Mouse (Mus musculus): ENCODE measurements around the gene Zcchc17. TPM values are rescaled to one million over a fixed set of nuclear protein-coding genes. Genes with fewer than 3 reads are reported as not detected.

The Zcchc17 gene
- polyA plus RNA-seq, 1 experiment from 2014 or later: 73.3 TPM

DNA sequence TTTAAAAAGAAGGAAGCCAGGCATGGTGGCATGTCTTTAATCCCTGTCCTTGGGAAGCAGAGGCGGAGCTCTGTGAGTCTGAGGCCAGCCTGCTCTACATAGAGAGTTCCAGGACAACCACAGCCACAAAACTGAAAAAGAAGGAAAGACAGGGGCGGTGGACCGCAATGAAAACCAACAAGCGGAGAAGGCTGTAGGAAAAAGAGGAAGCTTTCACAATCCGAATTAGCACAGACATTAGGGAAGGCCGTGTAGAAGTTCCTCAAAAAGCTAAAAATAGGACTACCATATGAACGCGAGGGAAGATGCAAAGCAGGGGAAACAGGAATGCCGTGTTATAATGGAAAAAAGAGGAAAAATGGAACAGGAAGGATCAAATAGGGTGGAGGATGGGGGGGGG, 75.9 kb downstream of the Zcchc17 start:
- Histone ChIP-seq H3K4me3 (ENCODE audit: low read depth, low read length) (no peak overlapping the region), H3K4me2 (ENCODE audit: low read depth, low read length) (no peak overlapping the region), H3K27me3 (replicated peaks; ENCODE audit: control insufficient read depth, insufficient read depth, low read length) (no peaks in the 10 kb centered on the region), H3K9ac (ENCODE audit: low read depth, low read length) (no peak overlapping the region), H3K36me3 (ENCODE audit: control insufficient read depth, insufficient read depth, low read length) (no peaks in the 10 kb centered on the region), H3K4me1 (ENCODE audit: control insufficient read depth, insufficient read depth, low read length) (no peaks in the 10 kb centered on the region), H3K9me3 (ENCODE audit: control insufficient read depth, low read length) (no peaks in the 10 kb centered on the region), H3K27ac (replicated peaks; ENCODE audit: low read depth, low read length) (no peak overlapping the region)
- WGBS: 83% methylated on average over 9 of the region's 9 CpGs
- DNase-seq (ENCODE audit: low spot score) (no peak), ATAC-seq (ENCODE audit: low read depth) (no peak)

GRCm38 (mm10) chr4:130282856-130283255, 76.9 kb downstream of the Zcchc17 start:
- no peak overlapping the region for H3K4me2 ChIP-seq (ENCODE audit: low read depth, low read length)
- H3K4me3 ChIP-seq (ENCODE audit: low read depth, low read length): no peak overlapping the region
- H3K36me3 ChIP-seq (ENCODE audit: control insufficient read depth, insufficient read depth, low read length): no peaks in the 10 kb centered on the region
- H3K9ac ChIP-seq (ENCODE audit: low read depth, low read length): no peak overlapping the region
- H3K9me3 ChIP-seq (ENCODE audit: control insufficient read depth, low read length): no peaks in the 10 kb centered on the region
- no peaks in the 10 kb centered on the region for H3K4me1 ChIP-seq (ENCODE audit: control insufficient read depth, insufficient read depth, low read length)
- DNase-seq (ENCODE audit: low spot score) (peak; percentile 65), ATAC-seq (ENCODE audit: low read depth) (0 out of 2 replicates have a peak, but pooled peaks have one; percentile 36)
- H3K27me3 ChIP-seq (replicated peaks; ENCODE audit: control insufficient read depth, insufficient read depth, low read length): no peaks in the 10 kb centered on the region
- no peak overlapping the region for H3K27ac ChIP-seq (replicated peaks; ENCODE audit: low read depth, low read length)
- 58% methylated on average over 5 of the region's 5 CpGs for WGBS

DNA sequence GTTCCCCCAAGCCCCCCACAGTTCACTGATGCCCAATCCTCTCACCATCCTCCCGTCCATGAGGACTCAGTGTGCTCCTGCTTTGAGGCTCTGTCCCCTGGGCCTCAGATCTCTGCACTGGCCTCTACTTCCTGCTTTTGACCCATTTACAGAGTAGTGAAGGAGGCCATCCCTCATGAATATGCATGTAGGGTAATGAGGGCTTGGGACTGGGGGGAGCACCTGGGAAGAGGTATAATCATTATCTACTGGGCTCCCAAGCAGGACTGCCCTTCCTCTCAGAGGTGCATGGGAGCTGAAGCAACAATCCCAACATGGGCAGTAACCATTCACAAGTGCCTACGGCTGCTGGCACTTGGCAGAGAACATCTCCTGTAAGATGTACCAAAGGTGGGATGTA, 80.6 kb downstream of the Zcchc17 start, which contains the start of gene Serinc2:
Serinc2 (minus strand) TSS at position 101 of the 400 bp plus-strand sequence.
- 62% methylated on average over 2 of the region's 2 CpGs for WGBS
- Histone ChIP-seq H3K4me2 (ENCODE audit: low read depth, low read length) (no peak within 1 kb of the TSS), H3K9me3 (ENCODE audit: control insufficient read depth, low read length) (no peaks in the 10 kb centered on the region), H3K4me3 (ENCODE audit: low read depth, low read length) (no peak within 1 kb of the TSS), H3K27me3 (replicated peaks; ENCODE audit: control insufficient read depth, insufficient read depth, low read length) (no peaks in the 10 kb centered on the region), H3K9ac (ENCODE audit: low read depth, low read length) (no peak within 1 kb of the TSS), H3K4me1 (ENCODE audit: control insufficient read depth, insufficient read depth, low read length) (peaks cover 3% of the 10 kb centered on the region; the same call in 1 of the 2 replicates), H3K36me3 (ENCODE audit: control insufficient read depth, insufficient read depth, low read length) (no peaks in the 10 kb centered on the region), H3K27ac (replicated peaks; ENCODE audit: low read depth, low read length) (no peak within 1 kb of the TSS)
- DNase-seq (ENCODE audit: low spot score): no peak
- ATAC-seq (ENCODE audit: low read depth): no peak

- Histone ChIP-seq H3K36me3 (ENCODE audit: control insufficient read depth, insufficient read depth, low read length) (no peaks in the 10 kb centered on the region), H3K4me1 (ENCODE audit: control insufficient read depth, insufficient read depth, low read length) (peaks cover 8% of the 10 kb centered on the region), H3K4me3 (ENCODE audit: low read depth, low read length) (no peak overlapping the region), H3K9me3 (ENCODE audit: control insufficient read depth, low read length) (no peaks in the 10 kb centered on the region), H3K27ac (replicated peaks; ENCODE audit: low read depth, low read length) (no peak overlapping the region), H3K27me3 (replicated peaks; ENCODE audit: control insufficient read depth, insufficient read depth, low read length) (no peaks in the 10 kb centered on the region), H3K4me2 (ENCODE audit: low read depth, low read length) (no peak overlapping the region), H3K9ac (ENCODE audit: low read depth, low read length) (no peak overlapping the region)
- WGBS: 52% methylated on average over 7 of the region's 7 CpGs
- ATAC-seq (ENCODE audit: low read depth) (no peak), DNase-seq (ENCODE audit: low spot score) (no peak)
These were observed 83.1 kb downstream of the Zcchc17 start for GRCm38 (mm10) chr4:130276573-130277176.

DNA sequence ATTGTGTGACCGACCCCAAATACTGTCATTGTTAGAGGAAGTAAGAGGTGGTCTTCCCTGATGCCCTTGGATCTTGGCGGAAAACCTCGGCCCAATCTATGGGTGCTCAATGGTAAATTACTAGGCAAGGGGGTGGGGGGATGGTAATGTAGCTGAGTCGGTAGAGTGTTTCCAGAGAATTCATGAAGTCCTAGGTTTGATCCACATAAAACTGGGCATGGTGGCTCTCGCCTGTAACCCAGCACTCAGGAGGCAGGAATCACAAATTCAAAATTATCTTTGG, 84.0 kb downstream of the Zcchc17 start:
- ATAC-seq (ENCODE audit: low read depth): no peak
- H3K36me3 ChIP-seq (ENCODE audit: control insufficient read depth, insufficient read depth, low read length): 0 out of 2 replicates have a peak, but pooled peaks cover 3% of the 10 kb centered on the region
- peak overlapping the region; percentile 90 for H3K9ac ChIP-seq (ENCODE audit: low read depth, low read length)
- H3K9me3 ChIP-seq (ENCODE audit: control insufficient read depth, low read length): no peaks in the 10 kb centered on the region
- peak overlapping the region; percentile 82 for H3K4me2 ChIP-seq (ENCODE audit: low read depth, low read length)
- H3K4me1 ChIP-seq (ENCODE audit: control insufficient read depth, insufficient read depth, low read length): peaks cover 8% of the 10 kb centered on the region
- WGBS: 47% methylated on average over 5 of the region's 5 CpGs
- peak overlapping the region; percentile 75 for H3K4me3 ChIP-seq (ENCODE audit: low read depth, low read length)
- peak overlapping the region; percentile 91; the same call in 1 of the 2 replicates for H3K27ac ChIP-seq (replicated peaks; ENCODE audit: low read depth, low read length)
- DNase-seq (ENCODE audit: low spot score): no peak
- no peaks in the 10 kb centered on the region for H3K27me3 ChIP-seq (replicated peaks; ENCODE audit: control insufficient read depth, insufficient read depth, low read length)

GRCm38 (mm10) chr4:130275016-130275822, 84.5 kb downstream of the Zcchc17 start:
- peak; percentile 74 for ATAC-seq (ENCODE audit: low read depth)
- 2% methylated on average over 36 of the region's 62 CpGs for WGBS
- H3K36me3 ChIP-seq (ENCODE audit: control insufficient read depth, insufficient read depth, low read length): 0 out of 2 replicates have a peak, but pooled peaks cover 7% of the 10 kb centered on the region
- H3K27ac ChIP-seq (replicated peaks; ENCODE audit: low read depth, low read length): peak overlapping the region; percentile 91
- H3K4me2 ChIP-seq (ENCODE audit: low read depth, low read length): peak overlapping the region; percentile 82
- no peaks in the 10 kb centered on the region for H3K9me3 ChIP-seq (ENCODE audit: control insufficient read depth, low read length)
- no peaks in the 10 kb centered on the region for H3K27me3 ChIP-seq (replicated peaks; ENCODE audit: control insufficient read depth, insufficient read depth, low read length)
- H3K4me3 ChIP-seq (ENCODE audit: low read depth, low read length): peak overlapping the region; percentile 75
- peak; percentile 69 for DNase-seq (ENCODE audit: low spot score)
- H3K9ac ChIP-seq (ENCODE audit: low read depth, low read length): peak overlapping the region; percentile 90
- peaks cover 8% of the 10 kb centered on the region for H3K4me1 ChIP-seq (ENCODE audit: control insufficient read depth, insufficient read depth, low read length)

DNA sequence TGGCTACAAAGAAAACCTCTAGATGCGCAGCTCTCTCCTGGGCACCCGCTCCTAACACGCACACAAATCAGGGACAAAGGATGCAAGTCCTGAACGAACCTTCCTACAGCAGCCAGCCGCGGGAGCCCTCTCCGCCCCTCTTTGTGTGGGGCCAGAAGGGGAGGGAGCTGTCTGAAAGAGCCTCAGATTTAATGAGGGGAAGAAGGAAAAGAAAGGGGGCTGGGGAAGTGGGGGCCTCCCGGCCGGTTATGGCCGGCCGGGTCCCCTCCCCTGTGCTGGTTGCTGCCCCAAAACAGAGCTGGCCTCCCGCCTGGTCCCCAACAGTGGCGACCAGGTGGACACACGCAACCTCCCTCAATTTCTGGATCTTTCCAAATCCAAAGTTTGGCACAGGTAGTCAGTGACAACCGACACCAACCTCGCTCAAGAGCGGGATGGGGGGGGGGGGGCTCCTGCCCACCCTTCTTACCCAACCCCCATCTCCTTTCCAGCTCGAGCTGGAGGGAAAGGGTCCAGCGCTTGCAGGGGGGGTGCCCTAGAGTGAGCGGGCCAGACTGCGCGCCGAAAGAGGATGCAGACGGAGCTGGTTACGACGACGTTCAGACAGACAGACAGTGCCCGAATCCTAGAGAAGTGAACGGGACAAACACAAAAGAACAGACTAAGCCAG, 85.3 kb downstream of the Zcchc17 start:
- ATAC-seq (ENCODE audit: low read depth): peak; percentile 79
- Histone ChIP-seq H3K27me3 (replicated peaks; ENCODE audit: control insufficient read depth, insufficient read depth, low read length) (no peaks in the 10 kb centered on the region), H3K9me3 (ENCODE audit: control insufficient read depth, low read length) (no peaks in the 10 kb centered on the region), H3K9ac (ENCODE audit: low read depth, low read length) (peak overlapping the region; percentile 90), H3K27ac (replicated peaks; ENCODE audit: low read depth, low read length) (peak overlapping the region; percentile 91), H3K4me3 (ENCODE audit: low read depth, low read length) (peak overlapping the region; percentile 75), H3K36me3 (ENCODE audit: control insufficient read depth, insufficient read depth, low read length) (0 out of 2 replicates have a peak, but pooled peaks cover 9% of the 10 kb centered on the region), H3K4me2 (ENCODE audit: low read depth, low read length) (peak overlapping the region; percentile 82), H3K4me1 (ENCODE audit: control insufficient read depth, insufficient read depth, low read length) (peaks cover 8% of the 10 kb centered on the region)
- WGBS: under 1% methylated on average over 29 of the region's 29 CpGs
- peak; percentile 84 for DNase-seq (ENCODE audit: low spot score)

GRCm38 (mm10) chr4:130273698-130274345, 85.9 kb downstream of the Zcchc17 start:
- H3K4me2 ChIP-seq (ENCODE audit: low read depth, low read length): peak overlapping the region; percentile 82
- peak overlapping the region; percentile 75 for H3K4me3 ChIP-seq (ENCODE audit: low read depth, low read length)
- H3K4me1 ChIP-seq (ENCODE audit: control insufficient read depth, insufficient read depth, low read length): peaks cover 8% of the 10 kb centered on the region
- H3K9me3 ChIP-seq (ENCODE audit: control insufficient read depth, low read length): no peaks in the 10 kb centered on the region
- H3K9ac ChIP-seq (ENCODE audit: low read depth, low read length): peak overlapping the region; percentile 90
- 11% methylated on average over 11 of the region's 12 CpGs for WGBS
- H3K27ac ChIP-seq (replicated peaks; ENCODE audit: low read depth, low read length): peak overlapping the region; percentile 91
- 0 out of 2 replicates have a peak, but pooled peaks cover 11% of the 10 kb centered on the region for H3K36me3 ChIP-seq (ENCODE audit: control insufficient read depth, insufficient read depth, low read length)
- peak; percentile 28 for DNase-seq (ENCODE audit: low spot score)
- H3K27me3 ChIP-seq (replicated peaks; ENCODE audit: control insufficient read depth, insufficient read depth, low read length): no peaks in the 10 kb centered on the region
- ATAC-seq (ENCODE audit: low read depth): peak; percentile 48
